Mouse (Mus musculus) embryonic facial prominence, embryonic 10.5 days (tissue): ENCODE results near the gene D2hgdh. TPM values are rescaled to one million over a fixed set of nuclear protein-coding genes. Genes with fewer than 3 reads are reported as not detected.

ENCODE experiments used
- DNase-seq: peaks from one replicate; pipeline ENCODE4 v3.0.0-alpha.2; 2017; ENCODE audit warnings: low spot score
- H3K27ac ChIP-seq: fragments of 300-500 bp; sonication (generic); replicated peaks from 2 replicates; pipeline ENCODE4 v1.5.1; 2016; ENCODE audit warnings: mild to moderate bottlenecking
- H3K27me3 ChIP-seq: fragments of 300-500 bp; sonication (generic); replicated peaks from 2 replicates; pipeline ENCODE4 v1.6.1; 2016; ENCODE audit warnings: low read depth, mild to moderate bottlenecking; ENCODE audit not compliant: poor library complexity, severe bottlenecking
- H3K36me3 ChIP-seq: fragments of 300-500 bp; sonication (generic); replicated peaks from 2 replicates; pipeline ENCODE4 v1.6.1; 2016; ENCODE audit warnings: mild to moderate bottlenecking, moderate library complexity
- H3K4me1 ChIP-seq: fragments of 300-500 bp; sonication (generic); 2 replicates; pipeline ENCODE4 v1.6.1; 2016
- H3K4me3 ChIP-seq: fragments of 300-500 bp; sonication (generic); 2 replicates; pipeline ENCODE4 v1.5.1; 2016; ENCODE audit warnings: mild to moderate bottlenecking, moderate library complexity
- H3K9me3 ChIP-seq: fragments of 300-500 bp; sonication (generic); 2 replicates; pipeline ENCODE4 v1.6.1; 2016; ENCODE audit warnings: mild to moderate bottlenecking
- WGBS: fragments of 180-500 bp; shearing (Covaris S2); methylation state at CpG from one replicate; pipeline ENCODE4 v1.1.7; 2016; 5-methylcytosine and 5-hydroxymethylcytosine counted together
- polyA plus RNA-seq: library from polyadenylated mRNA; unstranded; fragments of >200 nt; fragmentation: Nextera tagmentation; extraction: Ambion mirVana; gene quantifications from 2 replicates; pipeline ENCODE4 v1.2.1, GENCODE M21; 2016

D2hgdh gene
- 15.0 and 15.7 TPM in 2 replicates for polyA plus RNA-seq

GRCm38 (mm10) chr1:93824609-93825008 is at the start of gene D2hgdh:
TSS of gene D2hgdh (plus strand) at chr1:93824909.
- no peak for DNase-seq
- Histone ChIP-seq H3K36me3 (peaks cover 29% of the 10 kb centered on the region), H3K27ac (peak within 1 kb of the TSS; percentile 89), H3K4me3 (peak within 1 kb of the TSS; percentile 65), H3K27me3 (no peaks in the 10 kb centered on the region), H3K4me1 (peaks cover 20% of the 10 kb centered on the region), H3K9me3 (no peaks in the 10 kb centered on the region)
- WGBS = 4% methylated on average over 10 of the region's 10 CpGs

GRCm38 (mm10) chr1:93776686-93777085 is 48.0 kb upstream of the D2hgdh start:
- Histone ChIP-seq H3K4me3 (no peak overlapping the region), H3K4me1 (peaks cover 9% of the 10 kb centered on the region; the same call in 1 of the 2 replicates), H3K36me3 (peaks cover 93% of the 10 kb centered on the region), H3K27me3 (no peaks in the 10 kb centered on the region), H3K27ac (no peak overlapping the region), H3K9me3 (no peaks in the 10 kb centered on the region)
- DNase-seq = no peak
- WGBS = 87% methylated on average over 5 of the region's 5 CpGs

GRCm38 (mm10) chr1:93786912-93787311 is 37.8 kb upstream of the D2hgdh start:
- H3K27ac ChIP-seq = no peak overlapping the region
- no peaks in the 10 kb centered on the region for H3K4me1 ChIP-seq
- peaks cover 99% of the 10 kb centered on the region for H3K36me3 ChIP-seq
- no peak overlapping the region for H3K4me3 ChIP-seq
- no peak for DNase-seq
- no peaks in the 10 kb centered on the region for H3K27me3 ChIP-seq
- peaks cover 9% of the 10 kb centered on the region for H3K9me3 ChIP-seq
- 89% methylated on average over 2 of the region's 2 CpGs for WGBS

GRCm38 (mm10) chr1:93794526-93794925 is 30.2 kb upstream of the D2hgdh start:
- Histone ChIP-seq H3K9me3 (peaks cover 9% of the 10 kb centered on the region), H3K4me1 (peaks cover 3% of the 10 kb centered on the region; the same call in 1 of the 2 replicates), H3K4me3 (no peak overlapping the region), H3K36me3 (peaks cover 100% of the 10 kb centered on the region), H3K27ac (no peak overlapping the region), H3K27me3 (no peaks in the 10 kb centered on the region)
- DNase-seq = no peak
- WGBS = 95% methylated on average over 8 of the region's 8 CpGs

- H3K9me3 ChIP-seq = peaks cover 8% of the 10 kb centered on the region
- 91% methylated on average over 8 of the region's 8 CpGs for WGBS
- H3K4me3 ChIP-seq = no peak overlapping the region
- H3K27me3 ChIP-seq = no peaks in the 10 kb centered on the region
- peaks cover 99% of the 10 kb centered on the region for H3K36me3 ChIP-seq
- no peak for DNase-seq
- H3K27ac ChIP-seq = no peak overlapping the region
- H3K4me1 ChIP-seq = peaks cover 7% of the 10 kb centered on the region
Observed at GRCm38 (mm10) chr1:93795886-93796285, 28.8 kb upstream of the D2hgdh start.

GRCm38 (mm10) chr1:93800670-93801503 is 23.8 kb upstream of the D2hgdh start:
- peaks cover 42% of the 10 kb centered on the region for H3K4me1 ChIP-seq
- H3K27me3 ChIP-seq = no peaks in the 10 kb centered on the region
- H3K9me3 ChIP-seq = no peaks in the 10 kb centered on the region
- 77% methylated on average over 21 of the region's 21 CpGs for WGBS
- H3K36me3 ChIP-seq = peaks cover 57% of the 10 kb centered on the region
- H3K4me3 ChIP-seq = peak overlapping the region; percentile 78
- peak overlapping the region; percentile 94 for H3K27ac ChIP-seq
- no peak for DNase-seq

GRCm38 (mm10) chr1:93801741-93802238 is 22.9 kb upstream of the D2hgdh start, which contains the start of gene Dtymk:
TSS of gene Dtymk (minus strand) at chr1:93801934.
- under 1% methylated on average over 42 of the region's 42 CpGs for WGBS
- DNase-seq = peak; percentile 96
- Histone ChIP-seq H3K27ac (peak within 1 kb of the TSS; percentile 94), H3K36me3 (peaks cover 57% of the 10 kb centered on the region), H3K9me3 (no peaks in the 10 kb centered on the region), H3K4me1 (peaks cover 42% of the 10 kb centered on the region), H3K27me3 (no peaks in the 10 kb centered on the region), H3K4me3 (peak within 1 kb of the TSS; percentile 78)

- Histone ChIP-seq H3K9me3 (no peaks in the 10 kb centered on the region), H3K27ac (peak overlapping the region; percentile 98; the same call in 1 of the 2 replicates), H3K36me3 (peaks cover 54% of the 10 kb centered on the region), H3K4me3 (peak overlapping the region; percentile 78), H3K4me1 (peaks cover 39% of the 10 kb centered on the region), H3K27me3 (no peaks in the 10 kb centered on the region)
- no peak for DNase-seq
- WGBS = 88% methylated on average over 5 of the region's 5 CpGs
Observed at GRCm38 (mm10) chr1:93802771-93803170, 21.9 kb upstream of the D2hgdh start.

GRCm38 (mm10) chr1:93803556-93804507 is 20.9 kb upstream of the D2hgdh start, which contains the start of gene Ing5:
TSS of gene Ing5 (plus strand) at chr1:93803965.
- Histone ChIP-seq H3K9me3 (no peaks in the 10 kb centered on the region), H3K36me3 (peaks cover 54% of the 10 kb centered on the region)
- under 1% methylated on average over 94 of the region's 94 CpGs for WGBS

GRCm38 (mm10) chr1:93804818-93805217 is 19.9 kb upstream of the D2hgdh start:
- peak overlapping the region; percentile 78 for H3K4me3 ChIP-seq
- 85% methylated on average over 4 of the region's 4 CpGs for WGBS
- 0 out of 2 replicates have a peak overlapping the region, but pooled peaks have one; percentile 98 for H3K27ac ChIP-seq
- no peaks in the 10 kb centered on the region for H3K27me3 ChIP-seq
- H3K4me1 ChIP-seq = peaks cover 39% of the 10 kb centered on the region
- peaks cover 52% of the 10 kb centered on the region for H3K36me3 ChIP-seq
- DNase-seq = no peak
- H3K9me3 ChIP-seq = no peaks in the 10 kb centered on the region

More at GRCm38 (mm10) chr1:93803556-93804507, 20.9 kb upstream of the D2hgdh start, which contains the start of gene Ing5:
- H3K27me3 ChIP-seq = no peaks in the 10 kb centered on the region
- H3K27ac ChIP-seq = peak within 1 kb of the TSS; percentile 98
- peak within 1 kb of the TSS; percentile 78 for H3K4me3 ChIP-seq
- peaks cover 39% of the 10 kb centered on the region for H3K4me1 ChIP-seq
- peak; percentile 100 for DNase-seq

- 85% methylated on average over 5 of the region's 5 CpGs for WGBS
- Histone ChIP-seq H3K4me3 (peak overlapping the region; percentile 78), H3K36me3 (peaks cover 52% of the 10 kb centered on the region), H3K4me1 (peaks cover 39% of the 10 kb centered on the region), H3K27me3 (no peaks in the 10 kb centered on the region), H3K27ac (no peak overlapping the region), H3K9me3 (no peaks in the 10 kb centered on the region)
- DNase-seq = no peak
Observed at GRCm38 (mm10) chr1:93805221-93805951, 19.3 kb upstream of the D2hgdh start.
